Mouse (Mus musculus): ENCODE results near the gene Asmt. TPM values are rescaled to one million over a fixed set of nuclear protein-coding genes. Genes with fewer than 3 reads are reported as not detected.

Asmt gene
- polyA plus RNA-seq, 1 experiment from 2014 or later, result not detected

GRCm38 (mm10) chrX:170677680-170678079 is 5.2 kb downstream of the Asmt start:
- Histone ChIP-seq H3K9me3 (replicated peaks; ENCODE audit: control insufficient read depth, low read length) (peaks cover 41% of the 10 kb centered on the region), H3K4me2 (no peak overlapping the region), H3K4me3 (ENCODE audit: low read depth, low read length) (no peak overlapping the region), H3K9ac (ENCODE audit: low read depth, low read length) (no peak overlapping the region), H3K4me1 (ENCODE audit: control insufficient read depth, insufficient read depth, low read length) (no peaks in the 10 kb centered on the region), H3K27ac (ENCODE audit: low read depth, low read length) (no peak overlapping the region), H3K36me3 (ENCODE audit: control insufficient read depth, insufficient read depth, low read length) (0 out of 2 replicates have a peak, but pooled peaks cover 6% of the 10 kb centered on the region), H3K27me3 (ENCODE audit: control insufficient read depth, insufficient read depth, low read length) (no peaks in the 10 kb centered on the region)
- 98% methylated on average over 50 of the region's 53 CpGs for WGBS (ENCODE audit: insufficient replicate concordance)
- no peak for ATAC-seq (replicated peaks; ENCODE audit: insufficient number of reproducible peaks, low FRiP score, low TSS enrichment)
